Mouse (Mus musculus) thymus, adult 2 months (tissue): ENCODE measurements around the gene Kif1bp.

Experiments
- CTCF ChIP-seq: fragments of 200-500 bp; IDR thresholded peaks from 2 replicates; pipeline ENCODE4 v1.5.1; 2012; ENCODE audit warnings: mild to moderate bottlenecking, control low read depth, low read length, moderate library complexity, borderline replicate concordance; ENCODE audit not compliant: control insufficient read depth, poor library complexity, insufficient read depth; ENCODE audit errors: extremely low read depth
- POLR2A ChIP-seq: fragments of 200-500 bp; IDR thresholded peaks from 2 replicates; pipeline ENCODE4 v1.6.1; 2012; ENCODE audit warnings: mild to moderate bottlenecking, low read length, control low read depth, moderate library complexity; ENCODE audit not compliant: control insufficient read depth, poor library complexity, insufficient read depth; ENCODE audit errors: extremely low read depth

- TF ChIP-seq POLR2A (no peak), CTCF (no peak)
These were observed 36.8 kb downstream of the Kif1bp start for GRCm38 (mm10) chr10:62541499-62541898.
